Mouse (Mus musculus): ENCODE measurements around the gene Hoxd12. TPM values are rescaled to one million over a fixed set of nuclear protein-coding genes. Genes with fewer than 3 reads are reported as not detected.
A peak's percentile ranks its signal among the peaks of the same experiment; 100 is the strongest.

Gene Hoxd12
- total and polyA plus RNA-seq, 3 experiments = not detected

- TF ChIP-seq BHLHE40 (IDR thresholded peaks at IDR 0.05; ENCODE audit: borderline replicate concordance, low read depth, low read length) (no peak), ZMIZ1 (IDR thresholded peaks at IDR 0.05; ENCODE audit: low read depth, low read length) (no peak), EP300 (IDR thresholded peaks at IDR 0.05; ENCODE audit: low read depth in 1 of 2, low read length in 2 of 2) (no peak), ZNF384 (IDR thresholded peaks at IDR 0.05; ENCODE audit: low read depth, low read length) (peak; percentile 54; the same call in 1 of the 2 replicates), ELF1 (IDR thresholded peaks at IDR 0.05; ENCODE audit: low read depth, low read length) (no peak), ZKSCAN1 (IDR thresholded peaks at IDR 0.05; ENCODE audit: low read depth, low read length) (no peak), NRF1 (IDR thresholded peaks at IDR 0.05; ENCODE audit: insufficient read depth, low read depth, low read length, poor library complexity, severe bottlenecking) (no peak), POLR2AphosphoS5 (IDR thresholded peaks at IDR 0.05; ENCODE audit: borderline replicate concordance, low read depth, low read length) (no peak), ETS1 (IDR thresholded peaks at IDR 0.05; ENCODE audit: low read depth, low read length) (peak; percentile 29; the same call in 1 of the 2 replicates), RCOR1 (IDR thresholded peaks at IDR 0.05; ENCODE audit: low read depth, low read length) (no peak), USF1 (IDR thresholded peaks at IDR 0.05; ENCODE audit: low read depth, low read length) (no peak), UBTF (IDR thresholded peaks at IDR 0.05; ENCODE audit: borderline replicate concordance, insufficient read depth, low read depth, low read length) (no peak), TAL1 (IDR thresholded peaks at IDR 0.05; ENCODE audit: low read length) (no peak), GATA1 (IDR thresholded peaks at IDR 0.05; ENCODE audit: low read depth, low read length) (peak; percentile 20; the same call in 1 of the 2 replicates), RAD21 (IDR thresholded peaks at IDR 0.05; ENCODE audit: low read depth, low read length) (no peak), SMC3 (IDR thresholded peaks at IDR 0.05; ENCODE audit: low read depth, low read length) (no peak), HCFC1 (IDR thresholded peaks at IDR 0.05; ENCODE audit: low read depth, low read length) (peak; percentile 59), USF2 (IDR thresholded peaks at IDR 0.05; ENCODE audit: borderline replicate concordance in 1 of 2, insufficient read depth in 1 of 2, low read depth in 1 of 2, low read length in 2 of 2) (no peak)
Observed at GRCm38 (mm10) chr2:74704393-74704998, 29.7 kb downstream of the Hoxd12 start, which contains the start of gene Hoxd8 (continued).

DNA sequence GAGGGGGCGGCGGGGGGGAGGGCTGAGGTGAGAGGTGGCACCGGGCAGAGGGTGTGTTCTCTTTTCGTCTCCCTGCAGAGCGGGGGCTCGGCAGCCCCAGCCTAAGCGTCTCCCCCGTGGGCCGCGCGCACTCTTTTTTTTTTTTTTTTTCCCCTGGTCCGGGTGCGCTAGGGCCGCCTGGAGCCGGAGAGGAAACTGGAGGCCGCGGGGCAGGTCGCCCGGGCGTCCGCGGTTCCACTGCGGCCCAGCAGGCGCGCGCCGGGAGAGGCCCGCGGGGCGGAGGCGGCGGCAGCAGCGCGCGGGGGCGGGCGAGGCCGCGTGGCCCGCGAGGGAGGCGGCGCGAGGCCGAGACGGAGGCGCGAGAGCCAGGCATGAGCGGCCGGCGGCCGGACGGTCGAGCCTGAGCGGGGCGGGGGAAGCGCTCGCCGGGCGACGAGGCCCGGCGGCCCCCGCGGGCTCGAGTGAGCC, 30.2 kb downstream of the Hoxd12 start:
- Histone ChIP-seq H3K36me3 (ENCODE audit: control insufficient read depth in 1 of 2, insufficient read depth in 2 of 2, low read length in 2 of 2) (peaks cover 0 to 2% of the 10 kb centered on the region in 2 experiments; a peak in 1 of 4 replicates), H3K27me3 (ENCODE audit: control insufficient read depth in 1 of 2, insufficient read depth in 2 of 2, low read length in 2 of 2) (no peaks in the 10 kb centered on the region), H3K27ac (ENCODE audit: control insufficient read depth, low read depth, low read length) (peak overlapping the region; percentile 48), H3K4me3 (ENCODE audit: control insufficient read depth in 1 of 2, insufficient read depth in 1 of 2, low read depth in 2 of 2, low read length in 2 of 2) (peak overlapping the region; percentile 52 to 58; a peak in 3 of 4 replicates), H3K79me2 (ENCODE audit: control insufficient read depth, insufficient read depth, low read length, poor library complexity) (peaks cover 6% of the 10 kb centered on the region; the same call in 1 of the 2 replicates), H3K9me3 (replicated peaks; ENCODE audit: insufficient read depth, low read length) (no peaks in the 10 kb centered on the region), H3K9ac (ENCODE audit: control insufficient read depth, low read depth, low read length, poor library complexity, severe bottlenecking) (peak overlapping the region; percentile 84), H3K4me1 (ENCODE audit: control insufficient read depth in 1 of 2, insufficient read depth in 2 of 2, low read length in 2 of 2) (no peaks in the 10 kb centered on the region; a peak in 2 of 4 replicates)
- DNase-seq (ENCODE audit: low read depth, low spot score) = no peak
- TF ChIP-seq POLR2AphosphoS2 (IDR thresholded peaks at IDR 0.05; ENCODE audit: low read length) (no peak), POLR2A (IDR thresholded peaks at IDR 0.05; ENCODE audit: control insufficient read depth in 1 of 2, insufficient read depth in 1 of 2, low read depth in 1 of 2, low read length in 2 of 2, poor library complexity in 1 of 2) (peak in 1 of 2 experiments; percentile 52; a peak in 1 of 4 replicates)
